Mouse (Mus musculus): ENCODE results near the gene Mylk4. TPM values are rescaled to one million over a fixed set of nuclear protein-coding genes. Genes with fewer than 3 reads are reported as not detected.

The Mylk4 gene
- total RNA-seq, 2 experiments from 2014 or later, result 206 to 302 TPM

GRCm38 (mm10) chr13:32707894-32708293, 75.9 kb downstream of the Mylk4 start:
- DNase-seq, result no peak

- peak in 1 of 2 experiments; percentile 13 for DNase-seq
Observed at GRCm38 (mm10) chr13:32706651-32707288, 77.0 kb downstream of the Mylk4 start.

- no peak for DNase-seq
Observed at GRCm38 (mm10) chr13:32705315-32705714, 78.4 kb downstream of the Mylk4 start.

GRCm38 (mm10) chr13:32704911-32705310, 78.8 kb downstream of the Mylk4 start:
- DNase-seq, result no peak

GRCm38 (mm10) chr13:32701564-32701963, 82.2 kb downstream of the Mylk4 start:
- DNase-seq, result no peak

GRCm38 (mm10) chr13:32699376-32699775, 84.4 kb downstream of the Mylk4 start:
- DNase-seq, result no peak

GRCm38 (mm10) chr13:32698956-32699355, 84.8 kb downstream of the Mylk4 start:
- no peak for DNase-seq

GRCm38 (mm10) chr13:32693886-32694455, 89.8 kb downstream of the Mylk4 start:
- no peak for DNase-seq

GRCm38 (mm10) chr13:32692563-32692962, 91.2 kb downstream of the Mylk4 start:
- no peak for DNase-seq

GRCm38 (mm10) chr13:32690279-32690678, 93.5 kb downstream of the Mylk4 start:
- no peak for DNase-seq

GRCm38 (mm10) chr13:32680868-32681515, 102.8 kb downstream of the Mylk4 start:
- DNase-seq, result peak; percentile 76 to 83

- DNase-seq, result peak; percentile 74 to 78
Observed at GRCm38 (mm10) chr13:32680121-32680551, 103.6 kb downstream of the Mylk4 start.

GRCm38 (mm10) chr13:32678998-32679397, 104.8 kb downstream of the Mylk4 start:
- no peak for DNase-seq

GRCm38 (mm10) chr13:32670782-32671181, 113.0 kb downstream of the Mylk4 start:
- no peak for DNase-seq

GRCm38 (mm10) chr13:32668296-32668695, 115.5 kb downstream of the Mylk4 start:
- peak; percentile 14 to 20 for DNase-seq

- DNase-seq, result no peak
Observed at GRCm38 (mm10) chr13:32667386-32667785, 116.4 kb downstream of the Mylk4 start.

GRCm38 (mm10) chr13:32662041-32662440, 121.7 kb downstream of the Mylk4 start:
- DNase-seq, result peak; percentile 31 to 51

GRCm38 (mm10) chr13:32660294-32660693, 123.5 kb downstream of the Mylk4 start:
- peak; percentile 50 to 66 for DNase-seq

GRCm38 (mm10) chr13:32659271-32659670, 124.5 kb downstream of the Mylk4 start:
- no peak for DNase-seq

GRCm38 (mm10) chr13:32657583-32657982, 126.2 kb downstream of the Mylk4 start:
- no peak for DNase-seq

All from heart, adult 18-20 months (tissue).